Mouse (Mus musculus): ENCODE results near the gene Tmem248.

- TF ChIP-seq CTCF (IDR thresholded peaks at IDR 0.05; ENCODE audit: extremely low read depth, insufficient read depth, low read length): no peak
- TF ChIP-seq POLR2A (IDR thresholded peaks at IDR 0.05; ENCODE audit: extremely low read depth, insufficient read depth, low read length): no peak
Observed at GRCm38 (mm10) chr5:130204560-130204959, 12.3 kb upstream of the Tmem248 start.

Data from cortical plate, adult 2 months (tissue).